Mouse (Mus musculus): ENCODE measurements at regions not wholly inside any gene's neighbourhood (a gene's known extent, or its start where the extent isn't known, plus 50 kb on each side); places are given as distances from the start of the nearest gene placed in this dataset.

GRCm38 (mm10) chr8:37125834-37126233 is 132.4 kb downstream of the AI429214 start:
- DNase-seq (ENCODE audit: low read depth in 3 of 3, low spot score in 3 of 3) = no peak
- Histone ChIP-seq H3K9me3 (ENCODE audit: control insufficient read depth, low read length) (no peaks in the 10 kb centered on the region), H3K27ac (no peak overlapping the region), H3K4me3 (ENCODE audit: insufficient read depth in 1 of 2, low read depth in 2 of 2, low read length in 2 of 2) (no peak overlapping the region), H3K9ac (replicated peaks) (no peak overlapping the region), H3K36me3 (replicated peaks; ENCODE audit: control insufficient read depth, insufficient read depth, low read depth) (no peaks in the 10 kb centered on the region), H3K4me1 (replicated peaks; ENCODE audit: control insufficient read depth in 2 of 2, insufficient read depth in 2 of 2, low read length in 1 of 2) (no peaks in the 10 kb centered on the region), H3K27me3 (ENCODE audit: control insufficient read depth, insufficient read depth, low read length) (no peaks in the 10 kb centered on the region), H3K4me2 (ENCODE audit: low read depth) (no peak overlapping the region)
- TF ChIP-seq CTCF (IDR thresholded peaks at IDR 0.05; ENCODE audit: low read depth) = no peak
- no peak for TF ChIP-seq EP300 (IDR thresholded peaks at IDR 0.05; ENCODE audit: low read depth)
- no peak for ATAC-seq (ENCODE audit: insufficient read depth)

GRCm38 (mm10) chr8:37129670-37130069 is 136.3 kb downstream of the AI429214 start:
- Histone ChIP-seq H3K27me3 (ENCODE audit: control insufficient read depth, insufficient read depth, low read length) (no peaks in the 10 kb centered on the region), H3K9me3 (ENCODE audit: control insufficient read depth, low read length) (no peaks in the 10 kb centered on the region), H3K36me3 (replicated peaks; ENCODE audit: control insufficient read depth, insufficient read depth, low read depth) (no peaks in the 10 kb centered on the region), H3K27ac (no peak overlapping the region), H3K4me2 (ENCODE audit: low read depth) (no peak overlapping the region), H3K9ac (replicated peaks) (no peak overlapping the region), H3K4me3 (ENCODE audit: insufficient read depth in 1 of 2, low read depth in 2 of 2, low read length in 2 of 2) (no peak overlapping the region), H3K4me1 (replicated peaks; ENCODE audit: control insufficient read depth in 2 of 2, insufficient read depth in 2 of 2, low read length in 1 of 2) (no peaks in the 10 kb centered on the region)
- 59% methylated on average over 1 of the region's 1 CpGs for WGBS (ENCODE audit: insufficient replicate concordance)
- TF ChIP-seq EP300 (IDR thresholded peaks at IDR 0.05; ENCODE audit: low read depth) (no peak), CTCF (IDR thresholded peaks at IDR 0.05; ENCODE audit: low read depth) (no peak)
- ATAC-seq (ENCODE audit: insufficient read depth) = no peak
- no peak for DNase-seq (ENCODE audit: low read depth in 3 of 3, low spot score in 3 of 3)

- TF ChIP-seq CTCF (IDR thresholded peaks at IDR 0.05; ENCODE audit: low read depth) (no peak), EP300 (IDR thresholded peaks at IDR 0.05; ENCODE audit: low read depth) (no peak)
- Histone ChIP-seq H3K4me2 (ENCODE audit: low read depth) (no peak overlapping the region), H3K27ac (no peak overlapping the region), H3K36me3 (replicated peaks; ENCODE audit: control insufficient read depth, insufficient read depth, low read depth) (no peaks in the 10 kb centered on the region), H3K4me1 (replicated peaks; ENCODE audit: control insufficient read depth in 2 of 2, insufficient read depth in 2 of 2, low read length in 1 of 2) (no peaks in the 10 kb centered on the region), H3K9ac (replicated peaks) (no peak overlapping the region), H3K27me3 (ENCODE audit: control insufficient read depth, insufficient read depth, low read length) (no peaks in the 10 kb centered on the region), H3K9me3 (ENCODE audit: control insufficient read depth, low read length) (no peaks in the 10 kb centered on the region), H3K4me3 (ENCODE audit: insufficient read depth in 1 of 2, low read depth in 2 of 2, low read length in 2 of 2) (no peak overlapping the region)
- DNase-seq (ENCODE audit: low read depth in 3 of 3, low spot score in 3 of 3) (no peak), ATAC-seq (ENCODE audit: insufficient read depth) (no peak)
- 18% methylated on average over 4 of the region's 4 CpGs for WGBS (ENCODE audit: insufficient replicate concordance)
Measured at GRCm38 (mm10) chr8:37131988-37132387, 138.6 kb downstream of the AI429214 start.

GRCm38 (mm10) chr8:37134192-37134964 is 141.0 kb downstream of the AI429214 start:
- Histone ChIP-seq H3K9ac (replicated peaks) (no peak overlapping the region), H3K4me3 (ENCODE audit: insufficient read depth in 1 of 2, low read depth in 2 of 2, low read length in 2 of 2) (no peak overlapping the region), H3K4me2 (ENCODE audit: low read depth) (no peak overlapping the region), H3K9me3 (ENCODE audit: control insufficient read depth, low read length) (no peaks in the 10 kb centered on the region), H3K27ac (no peak overlapping the region), H3K36me3 (replicated peaks; ENCODE audit: control insufficient read depth, insufficient read depth, low read depth) (no peaks in the 10 kb centered on the region), H3K27me3 (ENCODE audit: control insufficient read depth, insufficient read depth, low read length) (no peaks in the 10 kb centered on the region), H3K4me1 (replicated peaks; ENCODE audit: control insufficient read depth in 2 of 2, insufficient read depth in 2 of 2, low read length in 1 of 2) (no peaks in the 10 kb centered on the region)
- TF ChIP-seq EP300 (IDR thresholded peaks at IDR 0.05; ENCODE audit: low read depth) (no peak), CTCF (IDR thresholded peaks at IDR 0.05; ENCODE audit: low read depth) (no peak)
- 54% methylated on average over 8 of the region's 8 CpGs for WGBS (ENCODE audit: insufficient replicate concordance)
- ATAC-seq (ENCODE audit: insufficient read depth) = no peak
- DNase-seq (ENCODE audit: low read depth in 3 of 3, low spot score in 3 of 3) = no peak

GRCm38 (mm10) chr8:37150286-37150685 is 156.9 kb downstream of the AI429214 start:
- no peak for ATAC-seq (ENCODE audit: insufficient read depth)

More at GRCm38 (mm10) chr8:37150286-37150685, 156.9 kb downstream of the AI429214 start:
- Histone ChIP-seq H3K4me1 (replicated peaks; ENCODE audit: control insufficient read depth in 2 of 2, insufficient read depth in 2 of 2, low read length in 1 of 2) (no peaks in the 10 kb centered on the region), H3K27me3 (ENCODE audit: control insufficient read depth, insufficient read depth, low read length) (no peaks in the 10 kb centered on the region), H3K27ac (no peak overlapping the region), H3K4me2 (ENCODE audit: low read depth) (no peak overlapping the region), H3K9me3 (ENCODE audit: control insufficient read depth, low read length) (no peaks in the 10 kb centered on the region), H3K36me3 (replicated peaks; ENCODE audit: control insufficient read depth, insufficient read depth, low read depth) (no peaks in the 10 kb centered on the region), H3K4me3 (ENCODE audit: insufficient read depth in 1 of 2, low read depth in 2 of 2, low read length in 2 of 2) (no peak overlapping the region), H3K9ac (replicated peaks) (no peak overlapping the region)
- no peak for DNase-seq (ENCODE audit: low read depth in 3 of 3, low spot score in 3 of 3)
- WGBS (ENCODE audit: insufficient replicate concordance) = 43% methylated on average over 1 of the region's 1 CpGs
- TF ChIP-seq EP300 (IDR thresholded peaks at IDR 0.05; ENCODE audit: low read depth) (no peak), CTCF (IDR thresholded peaks at IDR 0.05; ENCODE audit: low read depth) (no peak)
